Mouse (Mus musculus): ENCODE results near the gene Lypd6.

Gene Lypd6

GRCm38 (mm10) chr2:50066246-50066967 is at the start of gene Lypd6:
Lypd6 (plus strand) TSS chr2:50066429.
- peak; percentile 74 for DNase-seq (ENCODE audit: low spot score)

GRCm38 (mm10) chr2:50019477-50019876 is 46.8 kb upstream of the Lypd6 start:
- DNase-seq (ENCODE audit: low spot score): no peak

GRCm38 (mm10) chr2:50025549-50025948 is 40.7 kb upstream of the Lypd6 start:
- DNase-seq (ENCODE audit: low spot score): no peak

GRCm38 (mm10) chr2:50028930-50029329 is 37.3 kb upstream of the Lypd6 start:
- DNase-seq (ENCODE audit: low spot score): no peak

- no peak for DNase-seq (ENCODE audit: low spot score)
Observed at GRCm38 (mm10) chr2:50044170-50044870, 21.9 kb upstream of the Lypd6 start.

- DNase-seq (ENCODE audit: low spot score): no peak
Observed at GRCm38 (mm10) chr2:50044871-50045470, 21.3 kb upstream of the Lypd6 start.

GRCm38 (mm10) chr2:50045841-50046240 is 20.4 kb upstream of the Lypd6 start:
- DNase-seq (ENCODE audit: low spot score): no peak

- no peak for DNase-seq (ENCODE audit: low spot score)
Observed at GRCm38 (mm10) chr2:50048442-50048841, 17.8 kb upstream of the Lypd6 start.

GRCm38 (mm10) chr2:50053893-50054292 is 12.3 kb upstream of the Lypd6 start:
- no peak for DNase-seq (ENCODE audit: low spot score)

- DNase-seq (ENCODE audit: low spot score): no peak
Observed at GRCm38 (mm10) chr2:50065902-50066245, 355 bp upstream of the Lypd6 start.

GRCm38 (mm10) chr2:50066968-50067315 is 713 bp downstream of the Lypd6 start:
- DNase-seq (ENCODE audit: low spot score): no peak

GRCm38 (mm10) chr2:50069571-50070295 is 3.5 kb downstream of the Lypd6 start:
- DNase-seq (ENCODE audit: low spot score): peak; percentile 15

GRCm38 (mm10) chr2:50072158-50072557 is 5.9 kb downstream of the Lypd6 start:
- DNase-seq (ENCODE audit: low spot score): no peak

GRCm38 (mm10) chr2:50084746-50085145 is 18.5 kb downstream of the Lypd6 start:
- DNase-seq (ENCODE audit: low spot score): no peak

- DNase-seq (ENCODE audit: low spot score): no peak
Observed at GRCm38 (mm10) chr2:50087761-50088160, 21.5 kb downstream of the Lypd6 start.

- no peak for DNase-seq (ENCODE audit: low spot score)
Observed at GRCm38 (mm10) chr2:50096336-50096735, 30.1 kb downstream of the Lypd6 start.

- DNase-seq (ENCODE audit: low spot score): no peak
Observed at GRCm38 (mm10) chr2:50100364-50101151, 34.3 kb downstream of the Lypd6 start.

- DNase-seq (ENCODE audit: low spot score): no peak
Observed at GRCm38 (mm10) chr2:50101152-50101450, 34.9 kb downstream of the Lypd6 start.

GRCm38 (mm10) chr2:50103850-50104503 is 37.7 kb downstream of the Lypd6 start:
- DNase-seq (ENCODE audit: low spot score): no peak

- no peak for DNase-seq (ENCODE audit: low spot score)
Observed at GRCm38 (mm10) chr2:50105590-50105989, 39.4 kb downstream of the Lypd6 start.

GRCm38 (mm10) chr2:50105992-50106391 is 39.8 kb downstream of the Lypd6 start:
- no peak for DNase-seq (ENCODE audit: low spot score)

GRCm38 (mm10) chr2:50106879-50107278 is 40.6 kb downstream of the Lypd6 start:
- no peak for DNase-seq (ENCODE audit: low spot score)

Measured in ovary, postnatal 36 days (tissue).